Mouse (Mus musculus) myocyte (in vitro differentiated cells): ENCODE measurements around the gene Neurod6. TPM values are rescaled to one million over a fixed set of nuclear protein-coding genes. Genes with fewer than 3 reads are reported as not detected.

Source experiments
- H3K27me3 ChIP-seq: one replicate; pipeline ENCODE4 v1.6.1; 2011; ENCODE audit not compliant: control insufficient read depth, insufficient read depth, insufficient read length
- H3K36me3 ChIP-seq: one replicate; pipeline ENCODE4 v1.6.1; 2011; ENCODE audit not compliant: control insufficient read depth, insufficient read depth
- H3K4me2 ChIP-seq: one replicate; pipeline ENCODE4 v1.6.1; 2011; ENCODE audit warnings: low read depth, control low read depth
- H3K4me3 ChIP-seq: one replicate; pipeline ENCODE4 v1.5.1; 2011; ENCODE audit warnings: mild to moderate bottlenecking, control low read depth, moderate library complexity
- H3K79me2 ChIP-seq: one replicate; pipeline ENCODE4 v1.6.1; 2011; ENCODE audit not compliant: control insufficient read depth, insufficient read depth
- H3ac ChIP-seq: one replicate; pipeline ENCODE4 v1.6.1; 2011; ENCODE audit not compliant: control insufficient read depth, insufficient read length
- CEBPB ChIP-seq: IDR thresholded peaks from 2 replicates; pipeline ENCODE4 v1.6.1; 2011; ENCODE audit warnings: mild to moderate bottlenecking, moderate library complexity; ENCODE audit not compliant: poor library complexity, insufficient read depth, severe bottlenecking
- E2F4 ChIP-seq: IDR thresholded peaks from one replicate; pipeline ENCODE4 v1.6.1; 2011; ENCODE audit warnings: mild to moderate bottlenecking, control low read depth, moderate library complexity; ENCODE audit not compliant: insufficient read depth
- MAX ChIP-seq: IDR thresholded peaks from one replicate; pipeline ENCODE4 v1.6.1; 2011; ENCODE audit warnings: low read depth, mild to moderate bottlenecking, control low read depth
- MYOD1 ChIP-seq, 3 experiments: IDR thresholded peaks; one replicate each; pipeline ENCODE4 v1.6.1; 2011; ENCODE audit warnings: control low read depth in 2 of 3, low read depth in 2 of 3, mild to moderate bottlenecking in 2 of 3, moderate library complexity in 1 of 3; ENCODE audit not compliant: insufficient read length in 2 of 3, control insufficient read depth in 1 of 3
- MYOG ChIP-seq, 3 experiments: IDR thresholded peaks; one replicate each; pipeline ENCODE4 v1.6.1; 2011; ENCODE audit warnings: control low read depth in 2 of 3, low read depth in 2 of 3, mild to moderate bottlenecking in 2 of 3; ENCODE audit not compliant: insufficient read length in 2 of 3, control insufficient read depth in 1 of 3, insufficient read depth in 1 of 3
- POLR2A ChIP-seq: IDR thresholded peaks from one replicate; pipeline ENCODE4 v1.6.1; 2011; ENCODE audit warnings: low read depth, mild to moderate bottlenecking, control low read depth, moderate library complexity; ENCODE audit not compliant: insufficient read length
- POLR2AphosphoS2 ChIP-seq: IDR thresholded peaks from one replicate; pipeline ENCODE4 v1.6.1; 2011; ENCODE audit warnings: low read depth, control low read depth; ENCODE audit not compliant: insufficient read length
- REST ChIP-seq: IDR thresholded peaks from one replicate; pipeline ENCODE4 v1.6.1; 2011; ENCODE audit warnings: mild to moderate bottlenecking, control low read depth, moderate library complexity; ENCODE audit not compliant: insufficient read depth, insufficient read length
- SRF ChIP-seq: IDR thresholded peaks from one replicate; pipeline ENCODE4 v1.6.1; 2011; ENCODE audit warnings: low read depth; ENCODE audit not compliant: control insufficient read depth, insufficient read length
- TCF12 ChIP-seq: IDR thresholded peaks from one replicate; pipeline ENCODE4 v1.6.1; 2011; ENCODE audit warnings: mild to moderate bottlenecking, control low read depth; ENCODE audit not compliant: poor library complexity, insufficient read depth, severe bottlenecking
- TCF3 ChIP-seq: IDR thresholded peaks from one replicate; pipeline ENCODE4 v1.6.1; 2011; ENCODE audit warnings: low read depth, control low read depth; ENCODE audit not compliant: insufficient read length
- USF1 ChIP-seq: IDR thresholded peaks from one replicate; pipeline ENCODE4 v1.6.1; 2011; ENCODE audit warnings: low read depth, mild to moderate bottlenecking, control low read depth, moderate library complexity
- polyA plus RNA-seq: library from polyadenylated mRNA; unstranded; fragments of >200 nt; fragmentation: generic; extraction: Trizol; gene quantifications from one replicate; pipeline ENCODE4 v1.2.1, GENCODE M21; 2012; ENCODE audit warnings: missing spikeins

Neurod6 gene
- polyA plus RNA-seq, 1 experiment = not detected

- H3K4me2 ChIP-seq = no peak overlapping the region
- TF ChIP-seq CEBPB = no peak
- TF ChIP-seq SRF = no peak
- no peak for TF ChIP-seq TCF3
- TF ChIP-seq REST = no peak
- TF ChIP-seq E2F4 = no peak
- TF ChIP-seq POLR2AphosphoS2 = no peak
- no peak for TF ChIP-seq TCF12
- no peak for TF ChIP-seq USF1
- TF ChIP-seq MAX = no peak
- no peak for TF ChIP-seq POLR2A
- no peak for TF ChIP-seq MYOD1 (IDR thresholded peaks at IDR 0.05; ENCODE audit: control insufficient read depth in 1 of 3, insufficient read length in 2 of 3, low read depth in 2 of 3)
- no peak for TF ChIP-seq MYOG (IDR thresholded peaks at IDR 0.05; ENCODE audit: control insufficient read depth in 1 of 3, insufficient read depth in 1 of 3, insufficient read length in 2 of 3, low read depth in 2 of 3)
These were observed 32.2 kb downstream of the Neurod6 start for GRCm38 (mm10) chr6:55648886-55649285.

DNA sequence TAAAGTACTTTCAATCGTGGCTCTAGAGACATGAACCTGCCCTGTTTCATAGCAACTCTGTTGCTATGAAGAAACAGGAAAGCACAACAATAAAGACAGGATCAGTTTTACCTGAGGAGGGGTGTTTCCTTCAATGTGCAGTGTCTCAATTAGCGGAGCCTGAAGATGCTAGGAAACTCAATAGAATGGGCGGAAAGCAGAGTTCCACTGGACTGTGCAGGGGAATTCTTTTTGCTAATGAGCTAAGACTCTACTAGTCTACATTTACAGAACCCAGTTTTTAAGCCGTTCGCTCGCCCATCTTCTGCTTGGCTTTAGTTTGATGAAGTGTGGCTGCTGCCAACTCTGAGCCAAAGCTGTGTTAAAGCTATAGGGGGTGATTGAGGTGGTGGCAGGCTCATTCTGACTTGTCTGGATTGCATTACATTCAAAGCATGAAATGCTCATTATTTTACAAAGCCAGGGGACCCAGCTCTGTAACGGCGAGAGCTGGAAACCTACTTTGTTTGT is 33.2 kb downstream of the Neurod6 start:
- no peak overlapping the region for H3K4me3 ChIP-seq
- H3K4me2 ChIP-seq = no peak overlapping the region
- H3K36me3 ChIP-seq = no peaks in the 10 kb centered on the region
- H3K79me2 ChIP-seq = no peaks in the 10 kb centered on the region
- no peak overlapping the region for H3ac ChIP-seq
- no peaks in the 10 kb centered on the region for H3K27me3 ChIP-seq
- TF ChIP-seq MYOD1 (IDR thresholded peaks at IDR 0.05; ENCODE audit: control insufficient read depth in 1 of 3, insufficient read length in 2 of 3, low read depth in 2 of 3) (no peak), MYOG (IDR thresholded peaks at IDR 0.05; ENCODE audit: control insufficient read depth in 1 of 3, insufficient read depth in 1 of 3, insufficient read length in 2 of 3, low read depth in 2 of 3) (no peak), USF1 (no peak), POLR2AphosphoS2 (no peak), TCF3 (no peak), REST (no peak), POLR2A (no peak)

More at GRCm38 (mm10) chr6:55648886-55649285, 32.2 kb downstream of the Neurod6 start:
- Histone ChIP-seq H3K36me3 (no peaks in the 10 kb centered on the region), H3K4me3 (no peak overlapping the region), H3K27me3 (no peaks in the 10 kb centered on the region), H3K79me2 (no peaks in the 10 kb centered on the region), H3ac (no peak overlapping the region)

DNA sequence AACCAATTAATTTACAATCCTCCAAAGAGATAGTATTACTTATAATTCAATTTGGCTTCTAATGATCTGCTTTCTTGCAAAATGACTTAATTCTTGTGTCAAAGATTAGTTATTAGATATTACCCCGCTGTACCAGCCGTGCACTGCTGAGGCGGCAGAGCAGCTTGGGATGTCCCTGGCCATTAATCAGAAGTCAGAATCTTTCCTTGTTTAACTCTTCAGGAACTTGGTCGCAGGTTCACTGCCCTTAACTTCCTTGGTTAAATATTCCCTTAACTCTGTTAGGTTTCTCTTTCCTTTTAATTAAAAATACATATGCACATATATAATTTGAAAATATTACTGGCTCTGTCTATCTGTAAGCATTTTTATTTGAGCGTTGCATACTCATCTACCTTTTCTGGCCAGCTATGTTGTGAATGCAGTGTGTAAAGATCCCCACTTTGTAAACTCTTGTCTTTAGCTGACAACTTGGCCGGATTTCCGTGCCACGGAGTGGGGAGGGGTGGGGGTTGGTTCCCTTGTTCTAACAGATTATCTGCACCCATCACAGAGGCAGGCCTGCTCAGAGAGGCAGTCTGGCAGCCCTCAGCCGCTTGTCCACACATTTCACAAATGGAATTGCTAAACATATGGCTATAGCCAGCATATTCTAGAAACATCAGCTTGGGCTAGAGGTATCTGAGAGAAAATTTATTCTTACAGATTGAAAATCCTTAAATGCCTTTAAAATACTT is 34.1 kb downstream of the Neurod6 start:
- H3K36me3 ChIP-seq = no peaks in the 10 kb centered on the region
- no peak overlapping the region for H3K4me2 ChIP-seq
- H3K79me2 ChIP-seq = no peaks in the 10 kb centered on the region
- H3ac ChIP-seq = no peak overlapping the region
- no peak overlapping the region for H3K4me3 ChIP-seq
- no peak for TF ChIP-seq MYOG (IDR thresholded peaks at IDR 0.05; ENCODE audit: control insufficient read depth in 1 of 3, insufficient read depth in 1 of 3, insufficient read length in 2 of 3, low read depth in 2 of 3)
- no peak for TF ChIP-seq USF1
- TF ChIP-seq TCF3 = no peak
- no peak for TF ChIP-seq SRF
- TF ChIP-seq TCF12 = no peak
- no peak for TF ChIP-seq MAX
- no peak for TF ChIP-seq E2F4
- TF ChIP-seq REST = no peak
- TF ChIP-seq POLR2AphosphoS2 = no peak
- no peak for TF ChIP-seq CEBPB
- TF ChIP-seq POLR2A = no peak
- no peak for TF ChIP-seq MYOD1 (IDR thresholded peaks at IDR 0.05; ENCODE audit: control insufficient read depth in 1 of 3, insufficient read length in 2 of 3, low read depth in 2 of 3)
- no peaks in the 10 kb centered on the region for H3K27me3 ChIP-seq

DNA sequence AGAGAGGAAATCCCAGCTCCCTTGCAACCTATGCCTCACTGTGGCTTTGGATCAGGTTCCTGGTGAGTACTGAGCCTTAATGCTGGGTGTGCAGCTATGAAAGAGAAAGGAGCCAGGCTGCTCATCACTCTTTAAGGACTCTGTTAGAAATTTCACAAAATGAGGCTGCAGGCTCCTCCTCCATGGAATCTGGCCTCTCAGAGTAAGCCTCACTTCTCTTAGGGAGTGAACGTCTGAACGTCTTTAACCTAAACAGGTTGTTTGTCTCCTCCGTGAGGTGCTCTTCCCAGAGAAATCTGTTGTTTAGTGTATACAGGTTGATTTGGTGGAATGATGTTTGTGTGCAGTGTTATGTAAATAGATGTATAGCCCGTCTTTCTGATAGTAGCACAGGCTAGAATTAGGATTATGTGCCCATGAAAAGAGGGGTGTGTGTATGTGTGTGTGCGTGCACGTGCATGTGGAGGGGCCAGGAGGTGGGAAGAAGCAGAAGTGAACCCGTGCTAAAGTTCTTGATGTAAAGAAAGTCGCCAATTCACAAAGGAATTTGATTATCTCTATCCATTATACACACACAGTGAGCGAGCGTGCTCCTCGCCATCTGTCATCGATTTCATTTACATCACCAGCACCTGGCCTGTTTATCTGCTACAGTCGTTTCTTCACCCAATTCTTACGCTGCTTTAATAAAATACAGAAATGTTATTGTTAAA is 34.8 kb downstream of the Neurod6 start:
- Histone ChIP-seq H3K4me2 (no peak overlapping the region), H3ac (no peak overlapping the region), H3K27me3 (no peaks in the 10 kb centered on the region), H3K36me3 (no peaks in the 10 kb centered on the region), H3K4me3 (no peak overlapping the region), H3K79me2 (no peaks in the 10 kb centered on the region)
- TF ChIP-seq USF1 (no peak), CEBPB (no peak), E2F4 (no peak), TCF12 (no peak), TCF3 (no peak), POLR2A (no peak), MYOG (IDR thresholded peaks at IDR 0.05; ENCODE audit: control insufficient read depth in 1 of 3, insufficient read depth in 1 of 3, insufficient read length in 2 of 3, low read depth in 2 of 3) (no peak), POLR2AphosphoS2 (no peak), MAX (no peak), MYOD1 (IDR thresholded peaks at IDR 0.05; ENCODE audit: control insufficient read depth in 1 of 3, insufficient read length in 2 of 3, low read depth in 2 of 3) (no peak), REST (no peak), SRF (no peak)
